Mouse (Mus musculus): ENCODE data around the gene Rtp2. TPM values are rescaled to one million over a fixed set of nuclear protein-coding genes. Genes with fewer than 3 reads are reported as not detected.
"Not testable (repeated sequence)": the region's sequence is repeated elsewhere in the genome, so short reads cannot be mapped to it uniquely, and the experiment has no call there.

Rtp2 gene
- polyA plus RNA-seq, 1 experiment from 2014 or later, result 0.79 TPM

- 79% methylated on average over 9 of the region's 9 CpGs for WGBS
- not testable (repeated sequence) for H3K4me3 ChIP-seq
Measured at GRCm38 (mm10) chr16:23908076-23909014, 23.8 kb downstream of the Rtp2 start.

DNA sequence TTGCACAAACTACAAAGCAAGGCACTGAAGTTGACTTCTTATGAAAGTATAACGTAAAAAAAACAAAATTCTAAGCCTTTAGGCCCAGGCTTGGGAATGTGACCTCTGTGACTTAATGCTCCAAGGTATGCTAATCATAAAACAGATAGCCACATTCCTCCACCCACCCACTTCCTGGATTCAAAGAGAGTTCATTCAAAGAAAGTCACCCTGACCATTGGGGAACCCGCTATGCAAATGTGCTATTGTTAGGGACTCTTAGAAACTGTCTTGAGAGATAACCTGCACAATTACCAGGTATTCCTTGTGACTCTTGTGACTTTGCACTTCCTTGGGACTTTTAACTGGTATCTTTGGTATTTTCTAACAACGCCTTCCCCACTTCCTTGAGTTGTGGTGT lies 25.6 kb downstream of the Rtp2 start:
- not testable (repeated sequence) for H3K27ac ChIP-seq; H3K4me3 ChIP-seq; ATAC-seq (ENCODE audit: insufficient number of reproducible peaks, insufficient read depth, low FRiP score, low TSS enrichment, low read depth); H3K9ac ChIP-seq; H3K4me2 ChIP-seq; H3K9me3 ChIP-seq; H3K36me3 ChIP-seq; H3K4me1 ChIP-seq; H3K27me3 ChIP-seq
- 81% methylated on average over 3 of the region's 3 CpGs for WGBS

More at GRCm38 (mm10) chr16:23908076-23909014, 23.8 kb downstream of the Rtp2 start:
- H3K36me3 ChIP-seq; H3K9ac ChIP-seq; H3K9me3 ChIP-seq; H3K27me3 ChIP-seq; H3K4me1 ChIP-seq; H3K4me2 ChIP-seq; ATAC-seq (ENCODE audit: insufficient number of reproducible peaks, insufficient read depth, low FRiP score, low TSS enrichment, low read depth); H3K27ac ChIP-seq: not testable (repeated sequence)

- H3K27me3 ChIP-seq, result peaks cover 15% of the 10 kb centered on the region
- no peak overlapping the region for H3K4me3 ChIP-seq
- 88% methylated on average over 7 of the region's 7 CpGs for WGBS
- H3K4me1 ChIP-seq, result peaks cover 17% of the 10 kb centered on the region
- no peak for ATAC-seq (ENCODE audit: insufficient number of reproducible peaks, insufficient read depth, low FRiP score, low TSS enrichment, low read depth)
- no peak overlapping the region for H3K4me2 ChIP-seq
- H3K27ac ChIP-seq, result no peak overlapping the region
- no peaks in the 10 kb centered on the region for H3K36me3 ChIP-seq
- no peak overlapping the region for H3K9ac ChIP-seq
- no peaks in the 10 kb centered on the region for H3K9me3 ChIP-seq
Measured at GRCm38 (mm10) chr16:23901411-23901810, 30.8 kb downstream of the Rtp2 start.

DNA sequence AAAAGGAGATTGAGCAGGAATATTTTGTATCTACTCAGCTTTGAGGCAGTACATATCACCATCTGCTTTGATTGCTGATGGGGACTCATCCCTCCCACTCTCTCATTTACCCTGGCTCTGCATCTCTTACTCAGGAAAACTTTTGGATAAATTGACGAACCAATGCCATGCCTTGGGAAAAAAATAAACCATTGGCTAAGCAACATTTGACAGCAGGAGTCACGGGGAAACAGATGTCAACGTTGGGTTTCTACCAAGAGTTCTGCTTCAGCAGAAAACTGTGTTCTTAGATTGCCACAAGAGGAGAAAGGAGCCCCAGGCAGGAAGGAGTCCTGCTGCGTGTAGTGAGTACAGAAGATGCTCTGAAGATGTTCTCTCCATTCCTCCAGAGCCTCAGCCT lies 32.1 kb downstream of the Rtp2 start:
- Histone ChIP-seq H3K4me3 (no peak overlapping the region), H3K36me3 (no peaks in the 10 kb centered on the region), H3K4me1 (peaks cover 17% of the 10 kb centered on the region), H3K9ac (no peak overlapping the region), H3K27me3 (peaks cover 21% of the 10 kb centered on the region), H3K4me2 (no peak overlapping the region), H3K27ac (no peak overlapping the region), H3K9me3 (no peaks in the 10 kb centered on the region)
- WGBS, result 72% methylated on average over 4 of the region's 4 CpGs
- ATAC-seq (ENCODE audit: insufficient number of reproducible peaks, insufficient read depth, low FRiP score, low TSS enrichment, low read depth), result no peak

- ATAC-seq (ENCODE audit: insufficient number of reproducible peaks, insufficient read depth, low FRiP score, low TSS enrichment, low read depth), result peak; percentile 54; the same call in 1 of the 2 replicates
- Histone ChIP-seq H3K4me3 (peak overlapping the region; percentile 23), H3K36me3 (no peaks in the 10 kb centered on the region), H3K27me3 (peaks cover 28% of the 10 kb centered on the region), H3K9me3 (no peaks in the 10 kb centered on the region), H3K9ac (peak overlapping the region; percentile 22; the same call in 1 of the 2 replicates), H3K27ac (no peak overlapping the region), H3K4me2 (peak overlapping the region; percentile 56), H3K4me1 (peaks cover 17% of the 10 kb centered on the region)
- WGBS, result 7% methylated on average over 12 of the region's 12 CpGs
Measured at GRCm38 (mm10) chr16:23898840-23899239, 33.4 kb downstream of the Rtp2 start.

DNA sequence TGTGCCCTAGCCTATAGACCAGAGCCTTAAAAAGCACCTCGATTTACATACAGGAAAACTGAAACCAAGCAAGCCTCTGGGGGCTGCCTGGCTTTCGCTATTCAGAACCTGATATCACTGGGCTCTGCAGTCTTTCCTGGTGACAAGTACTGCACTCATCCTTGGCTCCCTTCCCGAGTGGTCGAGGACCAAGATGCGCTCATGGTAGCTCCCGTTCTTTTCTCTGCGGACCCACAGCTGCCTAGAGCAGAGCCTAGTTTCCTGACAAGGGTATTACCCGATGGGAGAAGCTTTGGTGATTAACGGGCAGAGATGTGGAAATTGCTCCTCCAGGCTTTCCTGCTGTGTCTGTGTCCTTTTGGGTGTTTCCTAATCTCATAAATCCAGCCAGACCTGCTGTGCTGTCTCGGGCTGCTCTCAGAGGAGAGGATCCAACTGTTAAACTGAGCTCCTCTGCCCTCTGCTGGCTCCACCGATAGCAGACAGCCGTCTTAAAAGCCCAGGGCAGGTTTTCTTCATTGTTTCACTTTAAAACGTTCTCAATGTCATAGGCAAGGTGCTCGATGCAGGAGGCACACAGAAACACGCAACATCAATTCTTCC lies 34.1 kb downstream of the Rtp2 start:
- no peak for ATAC-seq (ENCODE audit: insufficient number of reproducible peaks, insufficient read depth, low FRiP score, low TSS enrichment, low read depth)
- WGBS, result 12% methylated on average over 15 of the region's 15 CpGs
- Histone ChIP-seq H3K4me3 (peak overlapping the region; percentile 23), H3K4me1 (peaks cover 17% of the 10 kb centered on the region), H3K9ac (peak overlapping the region; percentile 51), H3K27me3 (peaks cover 33% of the 10 kb centered on the region), H3K27ac (no peak overlapping the region), H3K4me2 (peak overlapping the region; percentile 56), H3K36me3 (no peaks in the 10 kb centered on the region), H3K9me3 (no peaks in the 10 kb centered on the region)

DNA sequence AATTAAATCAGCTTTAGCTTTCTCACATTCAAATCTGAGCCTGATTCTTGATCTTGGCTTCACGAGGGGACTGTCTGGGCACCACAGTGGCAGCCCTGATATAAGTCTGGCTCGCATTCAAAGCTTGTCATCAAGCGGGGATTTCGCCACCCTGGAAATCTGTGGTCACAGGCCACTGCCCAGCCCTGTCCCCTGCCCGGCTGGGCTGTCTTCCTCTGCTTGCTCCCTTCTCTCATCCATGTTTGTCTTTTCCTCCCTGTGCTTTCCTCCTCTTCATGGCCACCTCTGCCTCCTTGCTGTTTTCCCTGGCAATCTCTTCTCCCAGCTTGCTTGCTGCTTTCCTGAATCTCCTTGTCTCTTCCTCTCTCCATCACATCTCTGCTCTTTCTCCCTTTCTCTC lies 34.7 kb downstream of the Rtp2 start:
- Histone ChIP-seq H3K4me3 (no peak overlapping the region), H3K9me3 (no peaks in the 10 kb centered on the region), H3K27ac (no peak overlapping the region), H3K9ac (no peak overlapping the region), H3K27me3 (peaks cover 39% of the 10 kb centered on the region), H3K36me3 (no peaks in the 10 kb centered on the region), H3K4me2 (peak overlapping the region; percentile 56; the same call in 1 of the 2 replicates), H3K4me1 (peaks cover 17% of the 10 kb centered on the region)
- 52% methylated on average over 5 of the region's 5 CpGs for WGBS
- ATAC-seq (ENCODE audit: insufficient number of reproducible peaks, insufficient read depth, low FRiP score, low TSS enrichment, low read depth), result no peak

GRCm38 (mm10) chr16:23895135-23895534 lies 37.1 kb downstream of the Rtp2 start:
- ATAC-seq (ENCODE audit: insufficient number of reproducible peaks, insufficient read depth, low FRiP score, low TSS enrichment, low read depth), result no peak
- Histone ChIP-seq H3K36me3 (no peaks in the 10 kb centered on the region), H3K9ac (no peak overlapping the region), H3K27ac (no peak overlapping the region), H3K4me3 (no peak overlapping the region), H3K9me3 (no peaks in the 10 kb centered on the region), H3K4me1 (peaks cover 21% of the 10 kb centered on the region), H3K27me3 (peaks cover 62% of the 10 kb centered on the region), H3K4me2 (no peak overlapping the region)
- WGBS, result 80% methylated on average over 3 of the region's 3 CpGs

DNA sequence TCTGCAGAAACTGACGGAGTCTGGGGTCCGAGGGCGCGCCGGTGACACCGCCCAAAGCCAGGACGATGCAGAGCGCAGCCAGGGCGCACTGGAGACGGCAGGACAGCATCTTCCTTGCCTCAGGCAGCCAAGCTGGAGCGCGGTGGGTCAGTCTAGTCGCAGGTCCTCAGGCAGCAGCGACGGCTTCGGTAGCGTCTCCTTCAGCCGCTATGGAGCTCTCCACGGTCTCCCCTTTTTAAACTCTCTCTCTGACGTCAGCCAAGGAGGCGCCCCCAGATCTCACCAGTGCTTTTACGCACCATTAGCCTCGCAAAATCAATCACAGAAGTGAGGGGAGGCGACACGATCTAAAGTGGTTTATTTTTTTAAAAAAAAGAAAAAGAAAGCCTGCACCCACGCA lies 41.6 kb downstream of the Rtp2 start, which contains the start of gene Sst:
Gene Sst, minus strand, starts transcription at position 323 of the 400 bp plus-strand sequence.
- peaks cover 59% of the 10 kb centered on the region for H3K27me3 ChIP-seq
- H3K9me3 ChIP-seq, result no peaks in the 10 kb centered on the region
- H3K36me3 ChIP-seq, result no peaks in the 10 kb centered on the region
- H3K9ac ChIP-seq, result no peak within 1 kb of the TSS
- peak within 1 kb of the TSS; percentile 36 for H3K4me2 ChIP-seq
- no peak within 1 kb of the TSS for H3K27ac ChIP-seq
- peak within 1 kb of the TSS; percentile 2; the same call in 1 of the 2 replicates for H3K4me3 ChIP-seq
- WGBS, result 5% methylated on average over 26 of the region's 26 CpGs
- no peak for ATAC-seq (ENCODE audit: insufficient number of reproducible peaks, insufficient read depth, low FRiP score, low TSS enrichment, low read depth)
- H3K4me1 ChIP-seq, result peaks cover 8% of the 10 kb centered on the region

DNA sequence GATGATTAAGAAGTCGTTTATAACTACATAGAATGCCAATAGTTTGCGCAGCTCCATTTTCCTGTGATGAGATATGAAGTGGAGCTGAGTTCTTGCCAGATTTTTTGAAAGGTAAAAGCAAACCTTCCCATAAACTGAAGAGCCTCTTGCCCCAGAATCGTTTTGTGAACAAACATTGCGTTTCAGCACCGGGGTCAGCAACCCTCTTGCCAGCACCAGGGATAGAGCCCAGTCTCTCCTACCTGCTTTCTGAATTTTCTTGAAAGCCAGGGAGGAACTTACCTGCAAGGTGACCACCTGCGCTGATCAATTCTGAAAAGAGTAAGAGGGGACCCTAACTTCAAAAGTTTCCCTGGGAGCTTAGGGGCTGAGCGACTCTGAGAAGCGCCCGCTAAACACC lies 42.0 kb downstream of the Rtp2 start:
- no peak for ATAC-seq (ENCODE audit: insufficient number of reproducible peaks, insufficient read depth, low FRiP score, low TSS enrichment, low read depth)
- 6% methylated on average over 9 of the region's 9 CpGs for WGBS
- H3K4me2 ChIP-seq, result peak overlapping the region; percentile 36
- no peak overlapping the region for H3K9ac ChIP-seq
- peak overlapping the region; percentile 2; the same call in 1 of the 2 replicates for H3K4me3 ChIP-seq
- H3K27ac ChIP-seq, result no peak overlapping the region
- H3K27me3 ChIP-seq, result peaks cover 57% of the 10 kb centered on the region
- H3K36me3 ChIP-seq, result no peaks in the 10 kb centered on the region
- H3K9me3 ChIP-seq, result no peaks in the 10 kb centered on the region
- H3K4me1 ChIP-seq, result peaks cover 13% of the 10 kb centered on the region

DNA sequence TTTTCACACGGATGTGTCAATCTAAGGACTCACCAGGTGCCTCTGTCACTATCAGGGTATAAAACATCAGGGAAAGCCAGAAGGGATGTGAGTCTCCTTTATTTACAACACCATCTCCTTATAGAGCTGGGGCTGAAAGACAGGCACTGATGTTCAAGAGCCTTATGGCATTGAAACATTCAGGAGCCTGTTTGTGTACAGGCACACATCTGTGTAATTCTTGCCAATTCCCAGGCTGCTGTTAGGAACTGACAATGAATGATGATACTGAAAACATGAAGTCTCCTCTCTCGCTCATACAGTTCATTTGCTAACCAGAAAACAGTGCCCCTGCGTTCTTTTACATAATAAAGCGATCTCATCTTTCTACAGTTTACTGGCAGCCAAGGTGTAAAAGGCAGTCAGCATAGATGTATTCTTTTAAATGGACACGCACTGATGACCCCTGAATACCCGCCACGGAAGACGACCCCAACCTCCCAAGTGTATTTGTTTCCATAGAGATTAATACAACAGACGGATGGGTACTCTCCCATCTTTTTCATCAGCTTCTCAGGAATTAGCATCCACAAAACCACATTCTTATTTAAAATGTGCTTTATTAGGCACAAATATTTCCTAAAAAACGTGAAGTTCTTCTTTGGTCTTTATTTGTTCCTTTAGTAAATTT lies 44.1 kb downstream of the Rtp2 start:
- H3K27ac ChIP-seq, result no peak overlapping the region
- no peaks in the 10 kb centered on the region for H3K9me3 ChIP-seq

More for the DNA sequence above, 44.1 kb downstream of the Rtp2 start:
- ATAC-seq (ENCODE audit: insufficient number of reproducible peaks, insufficient read depth, low FRiP score, low TSS enrichment, low read depth), result no peak
- Histone ChIP-seq H3K4me3 (no peak overlapping the region), H3K9ac (no peak overlapping the region), H3K4me2 (no peak overlapping the region), H3K36me3 (no peaks in the 10 kb centered on the region), H3K4me1 (peaks cover 21% of the 10 kb centered on the region), H3K27me3 (peaks cover 44% of the 10 kb centered on the region)
- WGBS, result 71% methylated on average over 10 of the region's 10 CpGs

Data from embryonic facial prominence, embryonic 13.5 days (tissue).